Mouse (Mus musculus): ENCODE measurements around the gene Acss1. TPM values are rescaled to one million over a fixed set of nuclear protein-coding genes. Genes with fewer than 3 reads are reported as not detected.

Acss1 gene
- polyA plus RNA-seq, 1 experiment = not detected

DNA sequence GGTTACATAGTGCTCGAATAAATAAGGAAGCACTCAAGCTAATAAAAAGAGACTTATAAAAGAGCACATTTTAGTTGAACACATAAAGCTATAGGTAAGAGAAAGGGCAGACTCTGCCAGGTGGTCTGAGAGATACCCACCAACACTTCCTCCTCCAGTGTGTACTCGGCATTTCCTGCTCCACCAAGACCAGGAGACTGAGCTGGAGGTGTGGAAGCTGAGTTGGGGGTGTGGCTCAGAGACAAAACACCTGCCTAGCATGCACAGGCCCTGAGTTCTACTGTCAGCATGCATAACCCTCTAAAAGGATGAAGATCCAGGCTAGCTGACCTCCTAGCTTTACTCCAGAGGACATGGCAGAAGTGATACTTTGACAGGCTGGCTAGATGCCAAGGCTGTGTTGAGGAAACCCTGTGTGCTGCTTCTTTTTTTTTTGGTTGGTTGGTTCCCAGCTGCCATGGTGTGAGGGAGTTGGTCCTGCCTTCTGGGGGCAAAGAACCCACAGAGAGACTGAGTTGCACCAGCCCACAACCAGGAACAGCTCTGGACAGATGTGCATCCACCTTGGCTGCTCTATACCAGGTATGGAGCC, 1.2 kb upstream of the Acss1 start:
- Histone ChIP-seq H3K27me3 (ENCODE audit: control insufficient read depth, insufficient read depth, insufficient read length) (peaks cover 20% of the 10 kb centered on the region), H3K36me3 (ENCODE audit: control insufficient read depth, insufficient read depth) (no peaks in the 10 kb centered on the region), H3ac (ENCODE audit: control insufficient read depth, insufficient read length, low read depth) (no peak overlapping the region), H3K79me2 (ENCODE audit: control insufficient read depth, insufficient read depth) (no peaks in the 10 kb centered on the region), H3K79me3 (ENCODE audit: low read depth) (no peaks in the 10 kb centered on the region), H3K4me3 (ENCODE audit: insufficient read depth, poor library complexity, severe bottlenecking) (no peak overlapping the region)
- TF ChIP-seq CTCF (IDR thresholded peaks at IDR 0.05; ENCODE audit: control insufficient read depth, insufficient read depth, insufficient read length) = no peak
- no peak for TF ChIP-seq FOSL1 (IDR thresholded peaks at IDR 0.05; ENCODE audit: insufficient read depth, low read length, poor library complexity, severe bottlenecking)
- no peak for TF ChIP-seq MAX (IDR thresholded peaks at IDR 0.05)
- no peak for TF ChIP-seq MYOG (IDR thresholded peaks at IDR 0.05; ENCODE audit: control insufficient read depth, extremely low read depth, insufficient read length)
- no peak for TF ChIP-seq CEBPB (IDR thresholded peaks at IDR 0.05; ENCODE audit: low read depth)
- no peak for TF ChIP-seq MYOD1 (IDR thresholded peaks at IDR 0.05; ENCODE audit: control insufficient read depth, insufficient read length, low read depth)

DNA sequence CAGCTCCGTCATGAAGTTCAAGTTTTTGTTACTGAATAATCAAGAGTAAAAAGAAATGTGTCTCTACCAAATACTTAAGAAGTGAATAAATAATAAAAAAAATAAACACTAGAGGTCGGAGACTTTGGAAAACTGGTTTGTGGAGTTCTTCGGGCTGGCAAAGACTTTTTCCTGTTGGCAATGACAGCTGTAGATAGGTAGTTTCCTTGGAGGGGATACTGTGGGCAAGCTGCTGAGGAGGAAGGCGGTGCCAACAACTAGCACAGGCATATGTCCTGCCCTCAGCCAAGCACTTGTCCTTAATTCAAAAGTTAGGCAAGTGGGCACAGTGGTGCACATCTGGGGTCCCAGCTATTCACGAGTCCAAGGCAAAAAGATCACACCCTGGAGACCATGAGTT, 656 bp upstream of the Acss1 start:
- peaks cover 19% of the 10 kb centered on the region for H3K27me3 ChIP-seq (ENCODE audit: control insufficient read depth, insufficient read depth, insufficient read length)
- no peaks in the 10 kb centered on the region for H3K36me3 ChIP-seq (ENCODE audit: control insufficient read depth, insufficient read depth)
- H3K79me3 ChIP-seq (ENCODE audit: low read depth) = no peaks in the 10 kb centered on the region
- H3K4me3 ChIP-seq (ENCODE audit: insufficient read depth, poor library complexity, severe bottlenecking) = no peak overlapping the region
- no peaks in the 10 kb centered on the region for H3K79me2 ChIP-seq (ENCODE audit: control insufficient read depth, insufficient read depth)
- H3ac ChIP-seq (ENCODE audit: control insufficient read depth, insufficient read length, low read depth) = no peak overlapping the region
- TF ChIP-seq MAX (IDR thresholded peaks at IDR 0.05) = no peak
- no peak for TF ChIP-seq FOSL1 (IDR thresholded peaks at IDR 0.05; ENCODE audit: insufficient read depth, low read length, poor library complexity, severe bottlenecking)
- TF ChIP-seq CTCF (IDR thresholded peaks at IDR 0.05; ENCODE audit: control insufficient read depth, insufficient read depth, insufficient read length) = no peak
- TF ChIP-seq MYOG (IDR thresholded peaks at IDR 0.05; ENCODE audit: control insufficient read depth, extremely low read depth, insufficient read length) = no peak
- TF ChIP-seq CEBPB (IDR thresholded peaks at IDR 0.05; ENCODE audit: low read depth) = no peak
- TF ChIP-seq USF1 (IDR thresholded peaks at IDR 0.05; ENCODE audit: low read depth) = no peak
- TF ChIP-seq MYOD1 (IDR thresholded peaks at IDR 0.05; ENCODE audit: control insufficient read depth, insufficient read length, low read depth) = no peak

GRCm38 (mm10) chr2:150667065-150667819, 1.1 kb downstream of the Acss1 start:
- H3ac ChIP-seq (ENCODE audit: control insufficient read depth, insufficient read length, low read depth) = no peak overlapping the region
- no peaks in the 10 kb centered on the region for H3K36me3 ChIP-seq (ENCODE audit: control insufficient read depth, insufficient read depth)
- peaks cover 15% of the 10 kb centered on the region for H3K27me3 ChIP-seq (ENCODE audit: control insufficient read depth, insufficient read depth, insufficient read length)
- H3K4me3 ChIP-seq (ENCODE audit: insufficient read depth, poor library complexity, severe bottlenecking) = no peak overlapping the region
- H3K79me2 ChIP-seq (ENCODE audit: control insufficient read depth, insufficient read depth) = no peaks in the 10 kb centered on the region
- no peaks in the 10 kb centered on the region for H3K79me3 ChIP-seq (ENCODE audit: low read depth)
- TF ChIP-seq MYOG (IDR thresholded peaks at IDR 0.05; ENCODE audit: control insufficient read depth, extremely low read depth, insufficient read length) (no peak), FOSL1 (IDR thresholded peaks at IDR 0.05; ENCODE audit: insufficient read depth, low read length, poor library complexity, severe bottlenecking) (no peak), MAX (IDR thresholded peaks at IDR 0.05) (no peak), CTCF (IDR thresholded peaks at IDR 0.05; ENCODE audit: control insufficient read depth, insufficient read depth, insufficient read length) (no peak), CEBPB (IDR thresholded peaks at IDR 0.05; ENCODE audit: low read depth) (no peak), USF1 (IDR thresholded peaks at IDR 0.05; ENCODE audit: low read depth) (no peak), MYOD1 (IDR thresholded peaks at IDR 0.05; ENCODE audit: control insufficient read depth, insufficient read length, low read depth) (no peak)

DNA sequence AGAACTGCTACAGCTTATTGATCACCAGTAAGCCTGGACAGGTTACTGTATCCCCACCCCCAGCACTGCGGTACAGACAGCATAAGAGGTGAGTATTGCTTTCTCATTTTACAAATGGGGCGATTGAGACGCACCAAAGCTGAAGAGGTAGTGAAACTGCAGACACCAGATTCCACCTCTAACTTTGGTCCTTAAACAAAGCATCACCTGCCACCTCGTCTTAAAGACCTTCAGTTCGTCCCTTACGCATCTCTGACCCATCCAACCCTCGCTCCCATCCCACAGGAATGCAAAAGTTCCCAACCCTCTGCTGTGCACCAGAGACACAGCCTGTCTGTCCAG, 1.6 kb downstream of the Acss1 start:
- no peaks in the 10 kb centered on the region for H3K79me2 ChIP-seq (ENCODE audit: control insufficient read depth, insufficient read depth)
- no peak overlapping the region for H3ac ChIP-seq (ENCODE audit: control insufficient read depth, insufficient read length, low read depth)
- no peaks in the 10 kb centered on the region for H3K79me3 ChIP-seq (ENCODE audit: low read depth)
- H3K4me3 ChIP-seq (ENCODE audit: insufficient read depth, poor library complexity, severe bottlenecking) = no peak overlapping the region
- H3K36me3 ChIP-seq (ENCODE audit: control insufficient read depth, insufficient read depth) = no peaks in the 10 kb centered on the region
- peaks cover 15% of the 10 kb centered on the region for H3K27me3 ChIP-seq (ENCODE audit: control insufficient read depth, insufficient read depth, insufficient read length)
- TF ChIP-seq FOSL1 (IDR thresholded peaks at IDR 0.05; ENCODE audit: insufficient read depth, low read length, poor library complexity, severe bottlenecking) (no peak), CTCF (IDR thresholded peaks at IDR 0.05; ENCODE audit: control insufficient read depth, insufficient read depth, insufficient read length) (no peak), CEBPB (IDR thresholded peaks at IDR 0.05; ENCODE audit: low read depth) (no peak), USF1 (IDR thresholded peaks at IDR 0.05; ENCODE audit: low read depth) (no peak), MAX (IDR thresholded peaks at IDR 0.05) (no peak), MYOD1 (IDR thresholded peaks at IDR 0.05; ENCODE audit: control insufficient read depth, insufficient read length, low read depth) (no peak), MYOG (IDR thresholded peaks at IDR 0.05; ENCODE audit: control insufficient read depth, extremely low read depth, insufficient read length) (no peak)

- TF ChIP-seq MYOG (IDR thresholded peaks at IDR 0.05; ENCODE audit: control insufficient read depth, extremely low read depth, insufficient read length) = no peak
- no peak for TF ChIP-seq CTCF (IDR thresholded peaks at IDR 0.05; ENCODE audit: control insufficient read depth, insufficient read depth, insufficient read length)
- no peak for TF ChIP-seq FOSL1 (IDR thresholded peaks at IDR 0.05; ENCODE audit: insufficient read depth, low read length, poor library complexity, severe bottlenecking)
- no peak for TF ChIP-seq USF1 (IDR thresholded peaks at IDR 0.05; ENCODE audit: low read depth)
- no peak for TF ChIP-seq MAX (IDR thresholded peaks at IDR 0.05)
- no peak for TF ChIP-seq MYOD1 (IDR thresholded peaks at IDR 0.05; ENCODE audit: control insufficient read depth, insufficient read length, low read depth)
- no peak for TF ChIP-seq CEBPB (IDR thresholded peaks at IDR 0.05; ENCODE audit: low read depth)
- Histone ChIP-seq H3ac (ENCODE audit: control insufficient read depth, insufficient read length, low read depth) (no peak overlapping the region), H3K79me3 (ENCODE audit: low read depth) (no peaks in the 10 kb centered on the region), H3K36me3 (ENCODE audit: control insufficient read depth, insufficient read depth) (no peaks in the 10 kb centered on the region), H3K4me3 (ENCODE audit: insufficient read depth, poor library complexity, severe bottlenecking) (no peak overlapping the region), H3K27me3 (ENCODE audit: control insufficient read depth, insufficient read depth, insufficient read length) (peaks cover 15% of the 10 kb centered on the region), H3K79me2 (ENCODE audit: control insufficient read depth, insufficient read depth) (no peaks in the 10 kb centered on the region)
Observed at GRCm38 (mm10) chr2:150665534-150666451, 2.5 kb downstream of the Acss1 start.
